Mouse (Mus musculus): Measurements from ENCODE around the gene 9230102O04Rik. TPM values are rescaled to one million over a fixed set of nuclear protein-coding genes. Genes with fewer than 3 reads are reported as not detected.

The 9230102O04Rik gene
- total RNA-seq, 1 experiment from 2014 or later: not detected

- ATAC-seq (replicated peaks in 1 of 2; ENCODE audit: insufficient read depth in 1 of 2, low FRiP score in 2 of 2, low TSS enrichment in 1 of 2, low read depth in 1 of 2, poor library complexity in 2 of 2, severe bottlenecking in 2 of 2): 0 out of 4 replicates have a peak, but pooled peaks of 1 of the 2 experiments have one; percentile 1
These were observed 11.3 kb downstream of the 9230102O04Rik start for GRCm38 (mm10) chr2:9877966-9878563.

DNA sequence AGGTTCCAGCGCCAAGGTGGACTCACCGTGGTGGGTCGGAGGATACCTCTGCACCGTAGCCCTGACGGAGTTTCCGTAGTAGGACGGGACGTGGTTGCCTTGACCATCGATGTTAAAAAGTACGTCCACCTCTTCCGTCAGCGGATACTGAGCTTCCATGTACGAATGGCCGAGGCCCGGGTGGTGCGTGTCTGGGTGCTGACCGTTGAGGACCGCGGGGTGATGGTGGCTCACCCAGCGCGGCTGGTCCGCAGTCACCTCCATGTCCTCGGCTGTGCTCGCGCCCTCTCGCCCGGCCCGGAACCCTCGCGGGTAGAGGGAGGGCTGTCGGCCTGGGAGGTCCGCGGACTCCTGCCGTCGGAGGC is 12.0 kb downstream of the 9230102O04Rik start:
- no peak for ATAC-seq (replicated peaks in 1 of 2; ENCODE audit: insufficient read depth in 1 of 2, low FRiP score in 2 of 2, low TSS enrichment in 1 of 2, low read depth in 1 of 2, poor library complexity in 2 of 2, severe bottlenecking in 2 of 2)

DNA sequence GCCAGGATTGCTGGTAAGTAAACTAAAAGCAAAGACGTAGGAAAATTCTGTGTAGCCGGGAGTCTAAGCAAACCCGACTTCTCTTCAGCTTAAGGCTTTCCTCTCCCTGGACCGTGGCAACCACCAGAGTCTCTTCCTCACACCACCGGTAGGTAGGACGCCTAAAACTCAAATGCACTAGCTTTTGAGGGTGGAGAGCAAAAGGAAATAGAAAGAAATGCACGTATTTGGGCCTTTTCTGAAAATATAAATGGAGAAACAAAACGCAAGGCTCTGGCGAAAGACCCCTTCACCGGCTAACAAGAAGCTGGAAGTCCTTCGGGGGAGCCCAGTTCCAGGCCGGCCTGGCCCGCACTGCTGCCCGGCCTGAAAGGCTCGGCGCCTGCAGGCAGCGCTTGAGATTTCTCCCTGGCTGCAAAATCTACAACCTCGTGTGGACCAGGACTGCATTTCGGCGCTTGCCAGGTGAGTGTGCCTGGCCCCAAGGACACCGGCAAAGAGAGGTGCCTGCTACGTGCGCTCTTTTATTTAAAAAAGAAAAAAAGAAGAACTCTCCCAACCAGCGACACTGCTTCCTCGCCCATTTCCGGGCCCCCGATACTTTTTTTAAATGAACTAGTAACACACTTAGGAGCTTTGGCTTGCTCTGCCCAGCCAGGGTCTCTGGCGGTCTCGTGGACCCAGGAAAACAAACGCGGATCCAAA is 12.6 kb downstream of the 9230102O04Rik start:
- ATAC-seq (replicated peaks in 1 of 2; ENCODE audit: insufficient read depth in 1 of 2, low FRiP score in 2 of 2, low TSS enrichment in 1 of 2, low read depth in 1 of 2, poor library complexity in 2 of 2, severe bottlenecking in 2 of 2): no peak

- no peak for ATAC-seq (replicated peaks in 1 of 2; ENCODE audit: insufficient read depth in 1 of 2, low FRiP score in 2 of 2, low TSS enrichment in 1 of 2, low read depth in 1 of 2, poor library complexity in 2 of 2, severe bottlenecking in 2 of 2)
These were observed 13.5 kb downstream of the 9230102O04Rik start for GRCm38 (mm10) chr2:9875676-9876357.

GRCm38 (mm10) chr2:9875220-9875619 is 14.1 kb downstream of the 9230102O04Rik start:
- ATAC-seq (replicated peaks in 1 of 2; ENCODE audit: insufficient read depth in 1 of 2, low FRiP score in 2 of 2, low TSS enrichment in 1 of 2, low read depth in 1 of 2, poor library complexity in 2 of 2, severe bottlenecking in 2 of 2): no peak

DNA sequence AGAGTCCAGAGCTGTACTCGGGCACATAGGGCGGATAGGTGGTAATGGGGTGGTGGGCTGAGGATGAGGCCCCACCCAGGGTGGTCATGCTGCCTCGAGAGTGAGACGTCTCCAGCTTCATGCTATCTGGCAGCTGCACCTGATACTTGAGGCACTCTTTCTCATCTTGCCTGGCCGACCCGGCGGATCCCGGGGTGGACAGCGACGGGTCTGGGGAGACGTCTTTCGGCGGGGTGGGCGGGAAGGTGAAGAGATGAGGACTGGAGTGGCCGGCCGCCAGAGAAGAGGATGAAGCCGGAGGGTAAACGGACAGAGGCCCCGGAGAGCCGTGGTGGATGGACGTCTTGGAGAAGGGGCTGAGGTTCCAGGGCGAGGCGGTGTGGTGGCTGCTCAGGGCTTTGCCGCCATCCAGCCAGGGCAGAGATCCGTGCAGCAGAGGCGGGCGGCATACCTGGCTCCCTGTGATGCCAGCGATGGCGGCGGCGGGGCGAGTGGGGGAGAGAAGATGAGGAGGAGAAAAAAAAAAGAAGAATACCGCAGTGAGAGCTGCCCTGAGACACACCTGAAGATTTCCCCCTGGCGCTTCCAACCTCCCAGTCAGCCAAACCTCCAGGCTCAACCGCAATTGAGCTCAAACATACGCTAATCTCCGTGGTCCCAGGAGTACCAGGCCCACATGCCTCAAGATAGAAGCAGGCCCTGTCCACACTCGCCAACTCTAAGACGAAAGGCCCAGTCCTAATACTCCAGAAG is 14.7 kb downstream of the 9230102O04Rik start:
- no peak for ATAC-seq (replicated peaks in 1 of 2; ENCODE audit: insufficient read depth in 1 of 2, low FRiP score in 2 of 2, low TSS enrichment in 1 of 2, low read depth in 1 of 2, poor library complexity in 2 of 2, severe bottlenecking in 2 of 2)

DNA sequence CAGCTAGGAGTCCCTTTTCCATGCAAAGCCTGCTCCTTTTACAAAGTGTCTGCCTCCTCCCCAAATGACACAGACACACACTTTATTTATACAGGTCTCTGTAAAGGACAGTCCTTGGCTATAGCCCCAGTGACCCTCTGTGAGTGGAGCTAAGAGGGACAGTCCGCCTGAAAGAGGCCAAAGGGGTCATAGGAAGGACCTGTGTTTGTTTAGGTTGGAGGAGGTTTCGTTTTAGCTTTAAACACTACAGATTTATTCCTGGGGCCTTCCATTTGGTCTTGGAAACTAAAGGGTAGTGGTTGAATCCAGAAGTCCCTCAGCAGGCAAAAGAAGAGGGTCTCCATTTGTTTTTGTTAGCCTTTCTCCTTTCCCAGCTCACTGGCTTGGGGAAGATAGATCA is 15.6 kb downstream of the 9230102O04Rik start:
- no peak for ATAC-seq (replicated peaks in 1 of 2; ENCODE audit: insufficient read depth in 1 of 2, low FRiP score in 2 of 2, low TSS enrichment in 1 of 2, low read depth in 1 of 2, poor library complexity in 2 of 2, severe bottlenecking in 2 of 2)

GRCm38 (mm10) chr2:9872682-9873081 is 16.7 kb downstream of the 9230102O04Rik start:
- peak in 1 of 2 experiments; percentile 19; a peak in 1 of 4 replicates for ATAC-seq (replicated peaks in 1 of 2; ENCODE audit: insufficient read depth in 1 of 2, low FRiP score in 2 of 2, low TSS enrichment in 1 of 2, low read depth in 1 of 2, poor library complexity in 2 of 2, severe bottlenecking in 2 of 2)

DNA sequence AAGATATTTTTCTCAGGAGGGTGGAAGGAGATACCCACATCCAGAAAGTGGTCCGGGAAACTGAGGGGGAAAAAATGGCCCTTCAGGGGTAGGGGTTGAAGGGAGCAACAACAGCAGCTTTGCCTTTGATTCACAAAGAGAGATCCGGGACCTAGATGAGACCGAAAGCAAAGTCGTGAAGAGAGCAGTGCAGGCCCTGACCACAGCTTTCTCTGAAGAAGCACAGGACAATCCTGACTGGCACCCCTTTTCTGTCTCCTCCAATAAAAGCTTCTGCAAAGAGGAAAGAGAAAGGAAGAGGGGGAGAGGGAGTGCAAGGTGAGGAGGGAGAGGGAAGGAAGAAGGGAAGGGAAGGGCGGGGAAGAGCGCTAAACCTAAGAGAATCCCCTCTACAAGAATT is 17.5 kb downstream of the 9230102O04Rik start:
- ATAC-seq (replicated peaks in 1 of 2; ENCODE audit: insufficient read depth in 1 of 2, low FRiP score in 2 of 2, low TSS enrichment in 1 of 2, low read depth in 1 of 2, poor library complexity in 2 of 2, severe bottlenecking in 2 of 2): no peak

- ATAC-seq (replicated peaks in 1 of 2; ENCODE audit: insufficient read depth in 1 of 2, low FRiP score in 2 of 2, low TSS enrichment in 1 of 2, low read depth in 1 of 2, poor library complexity in 2 of 2, severe bottlenecking in 2 of 2): peak; percentile 57
These were observed 18.1 kb downstream of the 9230102O04Rik start for GRCm38 (mm10) chr2:9871141-9871716.

- no peak for ATAC-seq (replicated peaks in 1 of 2; ENCODE audit: insufficient read depth in 1 of 2, low FRiP score in 2 of 2, low TSS enrichment in 1 of 2, low read depth in 1 of 2, poor library complexity in 2 of 2, severe bottlenecking in 2 of 2)
These were observed 22.1 kb downstream of the 9230102O04Rik start for GRCm38 (mm10) chr2:9867092-9867825.

DNA sequence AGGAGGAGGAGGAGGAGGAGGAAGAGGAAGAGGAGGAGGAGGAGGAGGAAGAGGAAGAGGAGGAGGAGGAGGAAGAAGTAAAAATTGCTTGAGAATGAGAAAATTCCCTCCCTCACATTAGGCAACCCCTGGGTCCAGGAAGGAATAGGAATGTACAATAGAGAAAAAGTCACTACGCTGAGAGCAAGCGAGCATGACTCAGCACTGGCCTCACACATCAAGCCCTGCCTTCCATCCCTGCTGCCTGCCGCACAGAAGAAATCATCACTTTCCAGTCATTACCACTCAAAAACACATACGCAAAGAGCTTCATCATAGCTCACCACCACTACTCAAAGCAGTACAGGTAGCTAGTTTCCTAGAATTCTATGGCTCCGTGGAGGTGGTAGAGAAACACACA is 28.6 kb downstream of the 9230102O04Rik start:
- peak; percentile 67 to 77 for ATAC-seq (replicated peaks in 1 of 2; ENCODE audit: insufficient read depth in 1 of 2, low FRiP score in 2 of 2, low TSS enrichment in 1 of 2, low read depth in 1 of 2, poor library complexity in 2 of 2, severe bottlenecking in 2 of 2)

DNA sequence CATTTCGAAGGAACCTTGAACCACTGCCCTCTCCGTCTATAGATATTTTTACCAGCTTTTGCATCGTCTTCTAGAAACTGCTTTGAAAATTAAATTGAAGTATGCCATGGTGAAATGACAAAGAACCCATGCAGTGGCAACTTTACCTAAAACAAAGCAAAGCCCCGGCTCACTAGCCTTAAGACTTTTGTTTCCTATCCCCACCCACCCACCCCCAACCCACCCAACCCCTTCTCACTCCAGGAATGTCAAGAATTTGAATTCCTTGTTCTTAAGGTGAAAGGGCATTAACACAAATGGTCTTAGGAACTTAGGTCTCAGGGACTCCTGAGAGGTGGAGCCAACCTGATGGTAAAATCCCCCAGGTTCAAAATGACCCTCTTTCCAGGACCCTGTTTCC is 33.5 kb downstream of the 9230102O04Rik start:
- ATAC-seq (replicated peaks in 1 of 2; ENCODE audit: insufficient read depth in 1 of 2, low FRiP score in 2 of 2, low TSS enrichment in 1 of 2, low read depth in 1 of 2, poor library complexity in 2 of 2, severe bottlenecking in 2 of 2): no peak

- ATAC-seq (replicated peaks in 1 of 2; ENCODE audit: insufficient read depth in 1 of 2, low FRiP score in 2 of 2, low TSS enrichment in 1 of 2, low read depth in 1 of 2, poor library complexity in 2 of 2, severe bottlenecking in 2 of 2): no peak
These were observed 36.3 kb downstream of the 9230102O04Rik start for GRCm38 (mm10) chr2:9852851-9853576.

GRCm38 (mm10) chr2:9835195-9835594 is 54.1 kb downstream of the 9230102O04Rik start:
- no peak for ATAC-seq (replicated peaks in 1 of 2; ENCODE audit: insufficient read depth in 1 of 2, low FRiP score in 2 of 2, low TSS enrichment in 1 of 2, low read depth in 1 of 2, poor library complexity in 2 of 2, severe bottlenecking in 2 of 2)

DNA sequence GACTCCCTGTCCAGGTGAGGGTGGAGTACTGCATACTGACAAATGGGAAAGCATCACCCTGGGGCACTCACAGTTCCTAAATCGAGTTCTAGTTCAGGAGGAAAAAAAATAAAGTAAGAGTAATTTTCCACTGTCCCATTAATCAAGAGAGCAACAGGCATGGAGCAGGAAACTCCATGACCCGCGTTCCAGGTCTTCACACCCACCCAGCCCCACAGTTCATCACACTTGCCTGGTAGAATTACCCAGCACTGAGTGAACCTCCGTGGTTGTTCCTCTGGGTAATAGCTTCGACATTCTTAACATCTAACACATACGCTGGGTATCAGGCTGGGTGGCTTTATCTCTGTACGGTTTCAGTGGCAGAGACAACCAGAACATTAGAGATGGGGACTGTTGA is 55.6 kb downstream of the 9230102O04Rik start:
- no peak for ATAC-seq (replicated peaks in 1 of 2; ENCODE audit: insufficient read depth in 1 of 2, low FRiP score in 2 of 2, low TSS enrichment in 1 of 2, low read depth in 1 of 2, poor library complexity in 2 of 2, severe bottlenecking in 2 of 2)

All from hematopoietic stem cell, adult 5-6 weeks (primary cell).